Mouse (Mus musculus) hindbrain, embryonic 10.5 days (tissue): ENCODE results near the gene Tanc2. TPM values are rescaled to one million over a fixed set of nuclear protein-coding genes. Genes with fewer than 3 reads are reported as not detected.

Experiments
- DNase-seq: peaks from one replicate; pipeline ENCODE4 v3.0.0-alpha.2; 2017; ENCODE audit warnings: low spot score
- H3K27ac ChIP-seq: fragments of 300-500 bp; sonication (generic); 2 replicates; pipeline ENCODE4 v1.5.1; 2016; ENCODE audit warnings: mild to moderate bottlenecking, moderate library complexity
- H3K27me3 ChIP-seq: fragments of 300-500 bp; sonication (generic); 2 replicates; pipeline ENCODE4 v1.6.1; 2016; ENCODE audit warnings: mild to moderate bottlenecking; ENCODE audit not compliant: poor library complexity, insufficient read depth, severe bottlenecking
- H3K36me3 ChIP-seq: fragments of 300-500 bp; sonication (generic); 2 replicates; pipeline ENCODE4 v1.6.1; 2016; ENCODE audit warnings: mild to moderate bottlenecking, moderate library complexity
- H3K4me1 ChIP-seq: fragments of 300-500 bp; sonication (generic); replicated peaks from 2 replicates; pipeline ENCODE4 v1.6.1; 2016; ENCODE audit warnings: mild to moderate bottlenecking
- H3K4me3 ChIP-seq: fragments of 300-500 bp; sonication (generic); 2 replicates; pipeline ENCODE4 v1.5.1; 2016; ENCODE audit warnings: mild to moderate bottlenecking, moderate library complexity
- H3K9me3 ChIP-seq: fragments of 300-500 bp; sonication (generic); 2 replicates; pipeline ENCODE4 v1.6.1; 2016; ENCODE audit warnings: mild to moderate bottlenecking, moderate library complexity
- WGBS: fragments of 180-500 bp; shearing (Covaris S2); methylation state at CpG from one replicate; pipeline ENCODE4 v1.1.7; 2016; 5-methylcytosine and 5-hydroxymethylcytosine counted together
- polyA plus RNA-seq: library from polyadenylated mRNA; unstranded; fragments of >200 nt; fragmentation: Nextera tagmentation; extraction: Ambion mirVana; gene quantifications from 2 replicates; pipeline ENCODE4 v1.2.1, GENCODE M21; 2016

The Tanc2 gene
- polyA plus RNA-seq, 1 experiment from 2014 or later, result 13.9 TPM

GRCm38 (mm10) chr11:105922769-105923663 lies 333.2 kb downstream of the Tanc2 start:
- H3K36me3 ChIP-seq, result peaks cover 48% of the 10 kb centered on the region
- no peak overlapping the region for H3K27ac ChIP-seq
- H3K27me3 ChIP-seq, result no peaks in the 10 kb centered on the region
- H3K4me3 ChIP-seq, result no peak overlapping the region
- DNase-seq, result no peak
- no peaks in the 10 kb centered on the region for H3K9me3 ChIP-seq
- 90% methylated on average over 20 of the region's 20 CpGs for WGBS
- H3K4me1 ChIP-seq, result peaks cover 6% of the 10 kb centered on the region

DNA sequence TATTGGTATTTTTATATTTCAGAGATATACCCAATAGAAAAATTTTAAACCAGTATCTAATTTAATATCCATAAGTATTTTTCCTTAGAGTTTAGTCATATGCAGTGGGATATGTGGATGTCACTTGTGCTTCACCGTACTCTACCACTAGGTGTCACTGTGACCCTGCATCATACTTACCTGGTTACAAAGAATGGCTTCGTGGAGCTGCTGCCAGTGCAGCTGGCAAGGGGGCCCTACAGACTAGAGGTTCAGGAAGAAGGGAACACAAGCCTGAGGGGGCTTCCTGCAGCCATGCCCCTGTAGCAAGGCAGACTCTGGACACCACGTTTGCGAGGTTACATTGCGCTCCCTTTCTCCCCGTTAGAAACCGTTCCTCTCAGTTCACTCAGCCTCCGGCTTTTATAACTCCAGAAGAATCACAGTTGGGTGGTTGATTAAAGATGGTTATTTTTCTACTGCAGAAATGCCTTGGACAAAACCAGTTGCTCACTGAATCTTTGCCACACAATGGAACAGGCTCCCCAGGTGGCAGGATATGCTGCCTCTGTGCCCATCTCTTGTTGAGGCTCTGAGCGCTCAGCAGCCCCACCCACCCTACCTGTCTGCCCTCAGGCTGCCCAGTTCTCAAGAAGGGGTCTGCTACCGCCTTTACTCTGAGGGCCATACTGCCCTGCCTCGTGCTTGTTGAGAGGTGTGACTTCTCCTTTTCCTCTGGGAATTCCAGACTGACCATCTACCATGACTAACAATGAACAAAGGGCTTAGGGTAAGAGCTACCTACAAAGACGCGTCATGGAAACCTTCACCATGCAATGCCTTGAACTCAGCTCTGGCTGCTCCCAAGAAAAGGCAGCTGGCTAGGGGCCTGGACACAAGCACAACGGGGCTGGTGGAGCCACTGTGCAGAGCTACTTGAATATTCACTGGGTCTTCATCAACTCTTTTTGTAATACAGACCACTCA lies 337.6 kb downstream of the Tanc2 start:
- H3K9me3 ChIP-seq, result no peaks in the 10 kb centered on the region
- H3K27ac ChIP-seq, result peak overlapping the region; percentile 50; the same call in 1 of the 2 replicates
- H3K27me3 ChIP-seq, result no peaks in the 10 kb centered on the region
- no peak overlapping the region for H3K4me3 ChIP-seq
- peaks cover 17% of the 10 kb centered on the region for H3K36me3 ChIP-seq
- H3K4me1 ChIP-seq, result peaks cover 12% of the 10 kb centered on the region
- 56% methylated on average over 14 of the region's 14 CpGs for WGBS
- DNase-seq, result peak; percentile 74

DNA sequence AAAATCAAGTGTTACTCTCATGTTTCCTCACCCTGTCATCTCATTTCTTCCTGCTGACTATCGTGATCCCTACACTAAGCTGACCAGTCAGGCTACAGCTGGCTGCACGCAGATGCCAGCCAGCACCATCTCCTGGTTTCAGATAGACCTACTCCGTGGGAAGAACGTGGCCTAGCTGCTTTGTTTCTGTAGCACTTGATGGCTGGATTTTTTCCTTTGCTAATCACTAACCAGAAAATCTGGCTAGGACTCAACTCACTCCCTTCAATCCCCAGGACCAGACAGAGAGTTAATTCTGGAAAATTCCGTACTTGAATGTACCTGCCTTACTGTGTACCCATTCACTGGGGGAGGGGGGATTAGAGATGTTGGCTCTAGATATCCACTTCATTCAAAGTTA lies 338.4 kb downstream of the Tanc2 start:
- no peak for DNase-seq
- peaks cover 12% of the 10 kb centered on the region for H3K4me1 ChIP-seq
- 62% methylated on average over 5 of the region's 5 CpGs for WGBS

GRCm38 (mm10) chr11:105931380-105931779 lies 341.6 kb downstream of the Tanc2 start:
- no peak overlapping the region for H3K27ac ChIP-seq
- H3K4me1 ChIP-seq, result peaks cover 42% of the 10 kb centered on the region
- H3K27me3 ChIP-seq, result no peaks in the 10 kb centered on the region
- 90% methylated on average over 3 of the region's 3 CpGs for WGBS
- H3K36me3 ChIP-seq, result 0 out of 2 replicates have a peak, but pooled peaks cover 3% of the 10 kb centered on the region
- no peaks in the 10 kb centered on the region for H3K9me3 ChIP-seq
- H3K4me3 ChIP-seq, result no peak overlapping the region
- DNase-seq, result no peak

More for the DNA sequence above, 338.4 kb downstream of the Tanc2 start:
- no peak overlapping the region for H3K27ac ChIP-seq
- H3K9me3 ChIP-seq, result no peaks in the 10 kb centered on the region
- peaks cover 9% of the 10 kb centered on the region for H3K36me3 ChIP-seq
- no peak overlapping the region for H3K4me3 ChIP-seq
- no peaks in the 10 kb centered on the region for H3K27me3 ChIP-seq

DNA sequence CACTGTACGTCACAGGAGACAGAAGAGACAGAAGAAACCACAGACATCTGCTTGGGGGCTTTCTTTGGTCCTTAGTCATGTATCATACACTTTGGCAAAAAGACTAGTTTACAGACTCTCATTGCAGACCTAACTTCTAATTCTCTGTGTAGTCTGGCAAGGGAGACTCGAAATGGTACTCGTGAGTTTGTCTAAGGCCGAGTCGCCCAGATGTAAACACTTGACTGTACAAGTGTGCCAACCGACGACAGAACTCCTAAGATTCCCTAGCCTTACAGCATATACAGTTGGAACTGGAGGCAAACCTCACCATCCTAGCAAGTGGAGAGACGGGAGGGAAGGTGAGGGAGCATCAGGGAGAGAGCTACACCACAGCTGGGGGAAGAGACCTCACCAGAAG lies 344.0 kb downstream of the Tanc2 start:
- DNase-seq, result no peak
- Histone ChIP-seq H3K27ac (peak overlapping the region; percentile 86), H3K27me3 (peaks cover 4% of the 10 kb centered on the region; the same call in 1 of the 2 replicates), H3K9me3 (no peaks in the 10 kb centered on the region), H3K4me1 (peaks cover 36% of the 10 kb centered on the region), H3K36me3 (0 out of 2 replicates have a peak, but pooled peaks cover 3% of the 10 kb centered on the region), H3K4me3 (no peak overlapping the region)
- WGBS, result 87% methylated on average over 8 of the region's 8 CpGs

- Histone ChIP-seq H3K4me1 (peaks cover 38% of the 10 kb centered on the region), H3K27me3 (peaks cover 4% of the 10 kb centered on the region; the same call in 1 of the 2 replicates), H3K36me3 (0 out of 2 replicates have a peak, but pooled peaks cover 3% of the 10 kb centered on the region), H3K4me3 (no peak overlapping the region), H3K27ac (peak overlapping the region; percentile 86), H3K9me3 (no peaks in the 10 kb centered on the region)
- 76% methylated on average over 5 of the region's 5 CpGs for WGBS
- no peak for DNase-seq
These were observed 344.5 kb downstream of the Tanc2 start for GRCm38 (mm10) chr11:105934303-105934711.

GRCm38 (mm10) chr11:105934816-105935215 lies 345.0 kb downstream of the Tanc2 start:
- no peak overlapping the region for H3K4me3 ChIP-seq
- H3K36me3 ChIP-seq, result 0 out of 2 replicates have a peak, but pooled peaks cover 3% of the 10 kb centered on the region
- H3K27me3 ChIP-seq, result peaks cover 4% of the 10 kb centered on the region; the same call in 1 of the 2 replicates
- WGBS, result 37% methylated on average over 6 of the region's 6 CpGs
- H3K9me3 ChIP-seq, result no peaks in the 10 kb centered on the region
- peaks cover 38% of the 10 kb centered on the region for H3K4me1 ChIP-seq
- DNase-seq, result peak; percentile 67
- H3K27ac ChIP-seq, result peak overlapping the region; percentile 86

DNA sequence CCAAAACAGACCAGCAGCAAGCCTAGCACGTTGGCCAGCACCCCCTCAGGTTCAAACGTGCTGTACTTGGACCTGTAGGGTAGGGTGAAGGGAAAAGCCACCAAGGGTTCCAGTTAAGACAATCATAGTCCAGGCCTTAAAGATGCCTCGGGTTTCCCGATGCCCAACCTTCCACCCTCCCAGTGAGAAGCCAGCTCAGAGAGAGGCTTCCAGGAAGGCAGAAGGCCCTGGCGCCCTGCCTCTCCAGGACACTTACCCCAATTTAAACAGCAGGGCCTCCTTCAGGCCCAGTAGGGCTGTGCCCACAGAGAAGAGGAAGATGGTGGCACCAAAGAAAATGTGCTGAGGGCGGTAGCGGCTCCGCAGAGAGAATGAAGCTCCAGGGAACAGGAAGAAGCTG lies 345.7 kb downstream of the Tanc2 start:
- 88% methylated on average over 8 of the region's 8 CpGs for WGBS
- Histone ChIP-seq H3K27me3 (peaks cover 4% of the 10 kb centered on the region; the same call in 1 of the 2 replicates), H3K9me3 (no peaks in the 10 kb centered on the region), H3K36me3 (0 out of 2 replicates have a peak, but pooled peaks cover 3% of the 10 kb centered on the region), H3K27ac (peak overlapping the region; percentile 86), H3K4me1 (peaks cover 44% of the 10 kb centered on the region), H3K4me3 (no peak overlapping the region)
- no peak for DNase-seq

- DNase-seq, result no peak
- Histone ChIP-seq H3K36me3 (0 out of 2 replicates have a peak, but pooled peaks cover 3% of the 10 kb centered on the region), H3K9me3 (no peaks in the 10 kb centered on the region), H3K27me3 (peaks cover 8% of the 10 kb centered on the region), H3K27ac (peak overlapping the region; percentile 86; the same call in 1 of the 2 replicates), H3K4me3 (no peak overlapping the region), H3K4me1 (peaks cover 50% of the 10 kb centered on the region)
- WGBS, result 95% methylated on average over 6 of the region's 6 CpGs
These were observed 346.4 kb downstream of the Tanc2 start for GRCm38 (mm10) chr11:105936200-105936599.

DNA sequence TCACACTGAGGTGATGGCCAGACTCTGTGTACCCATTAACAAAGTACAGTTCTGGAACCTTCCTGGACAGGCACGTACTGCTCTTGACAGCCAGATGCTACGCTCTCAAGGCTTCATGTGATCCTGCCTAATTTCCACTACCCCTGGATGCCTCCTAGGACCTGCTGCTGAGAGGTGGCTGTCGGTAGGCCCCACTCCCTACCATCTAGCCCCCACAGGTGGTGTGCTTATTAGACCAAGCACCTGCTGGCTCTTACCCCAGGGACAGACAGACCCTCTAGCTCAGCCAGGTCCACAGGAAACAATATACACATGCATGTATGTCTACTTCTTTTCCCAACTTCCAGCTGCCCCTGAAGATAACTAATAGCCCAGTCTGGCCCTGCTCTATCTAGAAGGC lies 347.2 kb downstream of the Tanc2 start:
- Histone ChIP-seq H3K27ac (no peak overlapping the region), H3K4me3 (no peak overlapping the region), H3K9me3 (no peaks in the 10 kb centered on the region), H3K27me3 (peaks cover 16% of the 10 kb centered on the region), H3K4me1 (peaks cover 58% of the 10 kb centered on the region), H3K36me3 (0 out of 2 replicates have a peak, but pooled peaks cover 3% of the 10 kb centered on the region)
- no peak for DNase-seq
- 92% methylated on average over 3 of the region's 3 CpGs for WGBS

GRCm38 (mm10) chr11:105938771-105939170 lies 349.0 kb downstream of the Tanc2 start:
- Histone ChIP-seq H3K36me3 (0 out of 2 replicates have a peak, but pooled peaks cover 3% of the 10 kb centered on the region), H3K27ac (peak overlapping the region; percentile 56; the same call in 1 of the 2 replicates), H3K9me3 (no peaks in the 10 kb centered on the region), H3K27me3 (peaks cover 33% of the 10 kb centered on the region), H3K4me1 (peaks cover 68% of the 10 kb centered on the region), H3K4me3 (no peak overlapping the region)
- WGBS, result 46% methylated on average over 9 of the region's 9 CpGs
- no peak for DNase-seq

DNA sequence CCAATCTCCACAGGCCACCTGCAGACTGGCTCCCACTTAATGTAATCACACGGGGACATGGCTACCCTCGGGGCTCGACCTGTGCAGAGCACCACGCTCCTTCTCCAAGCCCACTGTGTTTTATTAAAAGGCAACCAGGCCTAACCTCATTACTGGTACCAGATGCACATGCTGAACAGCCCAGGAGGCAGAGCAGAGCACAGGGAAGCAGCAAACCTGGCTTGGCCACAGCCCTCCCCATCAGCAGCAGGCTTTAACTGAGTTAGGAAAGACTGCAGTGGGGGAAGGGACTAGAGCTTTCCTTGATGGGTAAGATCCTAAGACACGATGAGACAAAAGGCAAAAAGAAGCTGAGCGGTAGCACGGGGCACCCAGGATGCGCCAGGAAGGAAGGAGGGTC lies 352.2 kb downstream of the Tanc2 start:
- Histone ChIP-seq H3K4me3 (no peak overlapping the region), H3K27me3 (peaks cover 49% of the 10 kb centered on the region), H3K27ac (no peak overlapping the region), H3K4me1 (peaks cover 61% of the 10 kb centered on the region), H3K9me3 (no peaks in the 10 kb centered on the region), H3K36me3 (no peaks in the 10 kb centered on the region)
- WGBS, result 71% methylated on average over 8 of the region's 8 CpGs
- DNase-seq, result no peak
